Mouse (Mus musculus) midbrain, embryonic 11.5 days (tissue): ENCODE measurements around the gene Recql. TPM values are rescaled to one million over a fixed set of nuclear protein-coding genes. Genes with fewer than 3 reads are reported as not detected.

Experiments used
- ATAC-seq: fragments of 200-750 bp; cut with Nextera tagmentation; 2 replicates; pipeline ENCODE4 v1.8.0; 2017; ENCODE audit warnings: moderate TSS enrichment, moderate library complexity; ENCODE audit not compliant: low FRiP score
- DNase-seq: peaks from one replicate; pipeline ENCODE4 v3.0.0; 2015; ENCODE audit warnings: low spot score; ENCODE audit errors: missing footprints
- H3K27ac ChIP-seq: fragments of 300-500 bp; sonication (generic); 2 replicates; pipeline ENCODE4 v1.5.1; 2014; ENCODE audit warnings: low read depth, low read length
- H3K27me3 ChIP-seq: fragments of 300-500 bp; sonication (generic); 2 replicates; pipeline ENCODE4 v1.6.1; 2014; ENCODE audit warnings: mild to moderate bottlenecking, low read length, moderate library complexity, mixed read lengths; ENCODE audit not compliant: control insufficient read depth, insufficient read depth
- H3K36me3 ChIP-seq: fragments of 300-500 bp; sonication (generic); 2 replicates; pipeline ENCODE4 v1.6.1; 2014; ENCODE audit warnings: mild to moderate bottlenecking, low read length, moderate library complexity, mixed read lengths; ENCODE audit not compliant: control insufficient read depth, insufficient read depth
- H3K4me1 ChIP-seq: fragments of 300-500 bp; sonication (generic); 2 replicates; pipeline ENCODE4 v1.6.1; 2014; ENCODE audit warnings: low read length; ENCODE audit not compliant: control insufficient read depth, insufficient read depth
- H3K4me2 ChIP-seq: fragments of 300-500 bp; sonication (generic); 2 replicates; pipeline ENCODE4 v1.6.1; 2014; ENCODE audit warnings: mild to moderate bottlenecking, moderate library complexity
- H3K4me3 ChIP-seq: fragments of 300-500 bp; sonication (generic); 2 replicates; pipeline ENCODE4 v1.5.1; 2014; ENCODE audit warnings: low read depth, low read length
- H3K9ac ChIP-seq: fragments of 300-500 bp; sonication (generic); 2 replicates; pipeline ENCODE4 v1.6.1; 2014; ENCODE audit warnings: low read length
- H3K9me3 ChIP-seq: fragments of 300-500 bp; sonication (generic); 2 replicates; pipeline ENCODE4 v1.6.1; 2016; ENCODE audit warnings: low read length; ENCODE audit not compliant: control insufficient read depth
- WGBS: fragments of 180-500 bp; shearing (Covaris S2); extraction: QIAGEN DNeasy Blood & Tissue Kit; methylation state at CpG from one replicate; pipeline ENCODE4 v1.1.7; 2014; 5-methylcytosine and 5-hydroxymethylcytosine counted together
- polyA plus RNA-seq: library from polyadenylated mRNA; unstranded; fragments of >200 nt; fragmentation: Nextera tagmentation; extraction: Ambion mirVana; gene quantifications from 2 replicates; pipeline ENCODE4 v1.2.1, GENCODE M21; 2014

Recql gene
- polyA plus RNA-seq, 1 experiment from 2014 or later = 41.3 TPM

- Histone ChIP-seq H3K9me3 (no peaks in the 10 kb centered on the region), H3K4me1 (peaks cover 5% of the 10 kb centered on the region), H3K36me3 (no peaks in the 10 kb centered on the region), H3K4me2 (no peak overlapping the region), H3K27me3 (no peaks in the 10 kb centered on the region), H3K9ac (no peak overlapping the region), H3K27ac (no peak overlapping the region), H3K4me3 (no peak overlapping the region)
- WGBS = 86% methylated on average over 11 of the region's 11 CpGs
- ATAC-seq = no peak
- DNase-seq = no peak
Measured at GRCm38 (mm10) chr6:142347431-142348385, 39.2 kb downstream of the Recql start.

- WGBS = 62% methylated on average over 12 of the region's 12 CpGs
- peak overlapping the region; percentile 71 for H3K9ac ChIP-seq
- H3K27ac ChIP-seq = no peak overlapping the region
Measured at GRCm38 (mm10) chr6:142346181-142347110, 40.4 kb downstream of the Recql start.

GRCm38 (mm10) chr6:142345440-142346038 lies 41.3 kb downstream of the Recql start, which contains the start of gene Pyroxd1:
Gene Pyroxd1 (plus strand): TSS chr6:142345654.
- no peaks in the 10 kb centered on the region for H3K9me3 ChIP-seq
- H3K27ac ChIP-seq = peak within 1 kb of the TSS; percentile 48; the same call in 1 of the 2 replicates
- no peaks in the 10 kb centered on the region for H3K36me3 ChIP-seq
- H3K4me3 ChIP-seq = peak within 1 kb of the TSS; percentile 78
- ATAC-seq (peak; percentile 94), DNase-seq (peak; percentile 98)
- under 1% methylated on average over 48 of the region's 48 CpGs for WGBS
- peak within 1 kb of the TSS; percentile 71 for H3K9ac ChIP-seq
- H3K4me2 ChIP-seq = peak within 1 kb of the TSS; percentile 57
- H3K27me3 ChIP-seq = no peaks in the 10 kb centered on the region
- H3K4me1 ChIP-seq = peaks cover 5% of the 10 kb centered on the region

More at GRCm38 (mm10) chr6:142346181-142347110, 40.4 kb downstream of the Recql start:
- ATAC-seq (no peak), DNase-seq (peak; percentile 80)
- Histone ChIP-seq H3K4me1 (peaks cover 5% of the 10 kb centered on the region), H3K4me3 (peak overlapping the region; percentile 78), H3K27me3 (no peaks in the 10 kb centered on the region), H3K4me2 (peak overlapping the region; percentile 57), H3K9me3 (no peaks in the 10 kb centered on the region), H3K36me3 (no peaks in the 10 kb centered on the region)

- Histone ChIP-seq H3K4me1 (peaks cover 5% of the 10 kb centered on the region), H3K27me3 (no peaks in the 10 kb centered on the region), H3K27ac (no peak overlapping the region), H3K4me3 (no peak overlapping the region), H3K36me3 (no peaks in the 10 kb centered on the region), H3K9me3 (no peaks in the 10 kb centered on the region), H3K4me2 (no peak overlapping the region), H3K9ac (no peak overlapping the region)
- DNase-seq (no peak), ATAC-seq (no peak)
- WGBS = 72% methylated on average over 2 of the region's 2 CpGs
Measured at GRCm38 (mm10) chr6:142343561-142343960, 43.3 kb downstream of the Recql start.

GRCm38 (mm10) chr6:142339576-142339975 lies 47.3 kb downstream of the Recql start:
- Histone ChIP-seq H3K4me1 (no peaks in the 10 kb centered on the region), H3K9ac (no peak overlapping the region), H3K9me3 (no peaks in the 10 kb centered on the region), H3K36me3 (no peaks in the 10 kb centered on the region), H3K27ac (no peak overlapping the region), H3K27me3 (no peaks in the 10 kb centered on the region), H3K4me3 (no peak overlapping the region), H3K4me2 (no peak overlapping the region)
- DNase-seq (no peak), ATAC-seq (no peak)
- 59% methylated on average over 2 of the region's 2 CpGs for WGBS

- Histone ChIP-seq H3K9me3 (no peaks in the 10 kb centered on the region), H3K27ac (no peak overlapping the region), H3K4me2 (no peak overlapping the region), H3K4me1 (no peaks in the 10 kb centered on the region), H3K9ac (no peak overlapping the region), H3K27me3 (no peaks in the 10 kb centered on the region), H3K4me3 (no peak overlapping the region), H3K36me3 (no peaks in the 10 kb centered on the region)
- DNase-seq (no peak), ATAC-seq (no peak)
- 83% methylated on average over 2 of the region's 2 CpGs for whole genome bisulfite sequencing
Measured at GRCm38 (mm10) chr6:142338961-142339360, 47.9 kb downstream of the Recql start.

- Histone ChIP-seq H3K9me3 (no peaks in the 10 kb centered on the region), H3K9ac (no peak overlapping the region), H3K4me1 (no peaks in the 10 kb centered on the region), H3K27ac (no peak overlapping the region), H3K4me2 (no peak overlapping the region), H3K4me3 (no peak overlapping the region), H3K36me3 (no peaks in the 10 kb centered on the region), H3K27me3 (no peaks in the 10 kb centered on the region)
- WGBS = 81% methylated on average over 1 of the region's 1 CpGs
- DNase-seq (no peak), ATAC-seq (no peak)
Measured at GRCm38 (mm10) chr6:142329201-142329600, 57.7 kb downstream of the Recql start.

- 92% methylated on average over 3 of the region's 3 CpGs for WGBS
- H3K9me3 ChIP-seq = no peaks in the 10 kb centered on the region
- no peak overlapping the region for H3K27ac ChIP-seq
- H3K4me1 ChIP-seq = peaks cover 4% of the 10 kb centered on the region; the same call in 1 of the 2 replicates
- ATAC-seq (no peak), DNase-seq (no peak)
- H3K27me3 ChIP-seq = no peaks in the 10 kb centered on the region
- H3K36me3 ChIP-seq = no peaks in the 10 kb centered on the region
- H3K9ac ChIP-seq = no peak overlapping the region
- H3K4me3 ChIP-seq = no peak overlapping the region
- no peak overlapping the region for H3K4me2 ChIP-seq
Measured at GRCm38 (mm10) chr6:142326598-142326997, 60.3 kb downstream of the Recql start.
